Mouse (Mus musculus) T-helper 2 cell (primary cell): Measurements from ENCODE around the gene H2-K1.

Experiments used
- in situ Hi-C: fragments of 300-600 bp; cut with MboI, MseI; formaldehyde crosslinking; loops from one replicate; pipeline ENCODE4 v1.15.1; 2025; ENCODE audit warnings: high pct_unique_total_duplicates

The H2-K1 gene

GRCm38 (mm10) chr17:33997025-33997424 is 3.1 kb downstream of the H2-K1 start:
- in situ Hi-C loops, result loop anchor here (25.0 kb wide), 1 partner anchor 1440 kb away; the partner anchor contains the start of gene H2-Q7

- in situ Hi-C loops, result loop anchor here (25.0 kb wide), 1 partner anchor 1442 kb away; the partner anchor contains the start of gene H2-Q7
Observed at GRCm38 (mm10) chr17:33995651-33996050, 4.5 kb downstream of the H2-K1 start.

GRCm38 (mm10) chr17:33994959-33995358 is 5.2 kb downstream of the H2-K1 start:
- in situ Hi-C loops, result loop anchor here (25.0 kb wide), 1 partner anchor 1442 kb away; the partner anchor contains the start of gene H2-Q7

- in situ Hi-C loops, result loop anchor here (25.0 kb wide), 1 partner anchor 1445 kb away; the partner anchor contains the start of gene H2-Q7
Observed at GRCm38 (mm10) chr17:33991788-33992664, 8.1 kb downstream of the H2-K1 start.

- in situ Hi-C loops, result loop anchor here (25.0 kb wide), 1 partner anchor 1455 kb away; the partner anchor contains the start of gene H2-Q7
Observed at GRCm38 (mm10) chr17:33982136-33982535, 18.0 kb downstream of the H2-K1 start.

GRCm38 (mm10) chr17:33981192-33981909 is 18.8 kb downstream of the H2-K1 start:
- in situ Hi-C loops, result loop anchor here (25.0 kb wide), 1 partner anchor 1456 kb away; the partner anchor contains the start of gene H2-Q7

- in situ Hi-C loops, result loop anchor here (25.0 kb wide), 1 partner anchor 1457 kb away; the partner anchor contains the start of gene H2-Q7
Observed at GRCm38 (mm10) chr17:33980181-33981035, 19.7 kb downstream of the H2-K1 start.

GRCm38 (mm10) chr17:33979512-33980050 is 20.6 kb downstream of the H2-K1 start:
- in situ Hi-C loops, result loop anchor here (25.0 kb wide), 1 partner anchor 1458 kb away; the partner anchor contains the start of gene H2-Q7

GRCm38 (mm10) chr17:33978631-33979031 is 21.5 kb downstream of the H2-K1 start:
- in situ Hi-C loops, result loop anchor here (25.0 kb wide), 1 partner anchor 1459 kb away; the partner anchor contains the start of gene H2-Q7

GRCm38 (mm10) chr17:33977861-33978557 is 22.1 kb downstream of the H2-K1 start:
- in situ Hi-C loops, result loop anchor here (25.0 kb wide), 1 partner anchor 1459 kb away; the partner anchor contains the start of gene H2-Q7

GRCm38 (mm10) chr17:33973572-33973971 is 26.6 kb downstream of the H2-K1 start:
- in situ Hi-C loops, result no loop called here

GRCm38 (mm10) chr17:33972691-33973090 is 27.5 kb downstream of the H2-K1 start:
- in situ Hi-C loops, result no loop called here

- in situ Hi-C loops, result loop anchor here (5.0 kb wide), 1 partner anchor 53 kb away; the partner anchor contains the start of gene Ring1
Observed at GRCm38 (mm10) chr17:33969394-33969793, 30.8 kb downstream of the H2-K1 start.

- in situ Hi-C loops, result loop anchor here (5.0 kb wide), 1 partner anchor 53 kb away; the partner anchor contains the start of gene Ring1
Observed at GRCm38 (mm10) chr17:33968927-33969326, 31.2 kb downstream of the H2-K1 start.

GRCm38 (mm10) chr17:33968489-33968888 is 31.7 kb downstream of the H2-K1 start:
- in situ Hi-C loops, result loop anchor here (5.0 kb wide), 1 partner anchor 54 kb away; the partner anchor contains the start of gene Ring1

- in situ Hi-C loops, result loop anchor here (5.0 kb wide), 1 partner anchor 56 kb away; the partner anchor contains the start of gene Ring1
Observed at GRCm38 (mm10) chr17:33965846-33966550, 34.1 kb downstream of the H2-K1 start.

GRCm38 (mm10) chr17:33965082-33965845 is 34.9 kb downstream of the H2-K1 start:
- in situ Hi-C loops, result loop anchor here (5.0 kb wide), 1 partner anchor 57 kb away; the partner anchor contains the start of gene Ring1

GRCm38 (mm10) chr17:33962876-33963275 is 37.3 kb downstream of the H2-K1 start:
- in situ Hi-C loops, result no loop called here
